Mouse (Mus musculus) layer of hippocampus, postnatal 10 days (tissue): ENCODE measurements at regions not wholly inside any gene's neighbourhood (a gene's known extent, or its start where the extent isn't known, plus 50 kb on each side); places are given as distances from the start of the nearest gene placed in this dataset.

Source experiments
- DNase-seq, 2 experiments: peaks; one replicate each; pipeline ENCODE4 v3.0.0; 2021; ENCODE audit warnings: low spot score in 2 of 2

GRCm38 (mm10) chr13:78717686-78718431 lies 518.3 kb upstream of the Nr2f1 start:
- DNase-seq = no peak

- no peak for DNase-seq
These were observed 517.6 kb upstream of the Nr2f1 start for GRCm38 (mm10) chr13:78717159-78717558.

GRCm38 (mm10) chr13:78704693-78705092 lies 505.1 kb upstream of the Nr2f1 start:
- no peak for DNase-seq

- DNase-seq = peak; percentile 9 to 12
These were observed 498.4 kb upstream of the Nr2f1 start for GRCm38 (mm10) chr13:78697814-78698519.

- DNase-seq = no peak
These were observed 479.8 kb upstream of the Nr2f1 start for GRCm38 (mm10) chr13:78679255-78679895.

- no peak for DNase-seq
These were observed 478.7 kb upstream of the Nr2f1 start for GRCm38 (mm10) chr13:78678241-78678640.

GRCm38 (mm10) chr13:78658285-78658684 lies 458.7 kb upstream of the Nr2f1 start:
- DNase-seq = no peak

GRCm38 (mm10) chr13:78656766-78657165 lies 457.2 kb upstream of the Nr2f1 start:
- no peak for DNase-seq

GRCm38 (mm10) chr13:78656196-78656595 lies 456.6 kb upstream of the Nr2f1 start:
- DNase-seq = no peak

GRCm38 (mm10) chr13:78650824-78651223 lies 451.3 kb upstream of the Nr2f1 start:
- DNase-seq = no peak

- no peak for DNase-seq
These were observed 445.0 kb upstream of the Nr2f1 start for GRCm38 (mm10) chr13:78644556-78644955.

- DNase-seq = no peak
These were observed 443.5 kb upstream of the Nr2f1 start for GRCm38 (mm10) chr13:78643023-78643422.

- no peak for DNase-seq
These were observed 442.8 kb upstream of the Nr2f1 start for GRCm38 (mm10) chr13:78642443-78642729.

GRCm38 (mm10) chr13:78641687-78642442 lies 442.3 kb upstream of the Nr2f1 start:
- DNase-seq = no peak

- DNase-seq = no peak
These were observed 440.8 kb upstream of the Nr2f1 start for GRCm38 (mm10) chr13:78640340-78640739.

- no peak for DNase-seq
These were observed 438.9 kb upstream of the Nr2f1 start for GRCm38 (mm10) chr13:78638462-78638861.

- no peak for DNase-seq
These were observed 432.1 kb upstream of the Nr2f1 start for GRCm38 (mm10) chr13:78631609-78632008.

GRCm38 (mm10) chr13:78629041-78629727 lies 429.6 kb upstream of the Nr2f1 start:
- DNase-seq = peak in 1 of 2 experiments; percentile 18

- no peak for DNase-seq
These were observed 424.1 kb upstream of the Nr2f1 start for GRCm38 (mm10) chr13:78623652-78624051.

- DNase-seq = no peak
These were observed 403.3 kb upstream of the Nr2f1 start for GRCm38 (mm10) chr13:78602861-78603211.

- no peak for DNase-seq
These were observed 402.8 kb upstream of the Nr2f1 start for GRCm38 (mm10) chr13:78602211-78602860.
